Mouse (Mus musculus) spleen, postnatal 10 days (tissue): Measurements from ENCODE around the gene Entpd7.

ENCODE experiments used
- DNase-seq, 2 experiments: peaks; one replicate each; pipeline ENCODE4 v3.0.0; 2021 to 2022; ENCODE audit warnings: low spot score in 2 of 2

Gene Entpd7

GRCm38 (mm10) chr19:43674730-43675524 lies 14.5 kb upstream of the Entpd7 start, which contains the start of gene Slc25a28:
Slc25a28 (minus strand) TSS chr19:43674881.
- DNase-seq = peak; percentile 96 to 99

GRCm38 (mm10) chr19:43675525-43676400 lies 13.7 kb upstream of the Entpd7 start:
- DNase-seq = peak in 1 of 2 experiments; percentile 68

- DNase-seq = no peak
Observed at GRCm38 (mm10) chr19:43678467-43679003, 10.9 kb upstream of the Entpd7 start.

GRCm38 (mm10) chr19:43679474-43679981 lies 9.9 kb upstream of the Entpd7 start:
- DNase-seq = no peak

- DNase-seq = no peak
Observed at GRCm38 (mm10) chr19:43681541-43681940, 7.9 kb upstream of the Entpd7 start.

GRCm38 (mm10) chr19:43692815-43693214 lies 3.3 kb downstream of the Entpd7 start:
- DNase-seq = no peak

GRCm38 (mm10) chr19:43695514-43695964 lies 6.1 kb downstream of the Entpd7 start:
- DNase-seq = no peak

- DNase-seq = no peak
Observed at GRCm38 (mm10) chr19:43697666-43698370, 8.3 kb downstream of the Entpd7 start.

- no peak for DNase-seq
Observed at GRCm38 (mm10) chr19:43699021-43699762, 9.7 kb downstream of the Entpd7 start.

- DNase-seq = no peak
Observed at GRCm38 (mm10) chr19:43699763-43700155, 10.3 kb downstream of the Entpd7 start.

GRCm38 (mm10) chr19:43704211-43704610 lies 14.7 kb downstream of the Entpd7 start:
- no peak for DNase-seq

GRCm38 (mm10) chr19:43704787-43705497 lies 15.5 kb downstream of the Entpd7 start:
- no peak for DNase-seq

- no peak for DNase-seq
Observed at GRCm38 (mm10) chr19:43708206-43708605, 18.7 kb downstream of the Entpd7 start.

GRCm38 (mm10) chr19:43709317-43709716 lies 19.8 kb downstream of the Entpd7 start:
- no peak for DNase-seq

GRCm38 (mm10) chr19:43711159-43711916 lies 21.9 kb downstream of the Entpd7 start:
- DNase-seq = peak; percentile 34 to 40

GRCm38 (mm10) chr19:43711971-43712370 lies 22.5 kb downstream of the Entpd7 start:
- no peak for DNase-seq

- DNase-seq = no peak
Observed at GRCm38 (mm10) chr19:43720061-43720460, 30.6 kb downstream of the Entpd7 start.

- no peak for DNase-seq
Observed at GRCm38 (mm10) chr19:43722891-43723290, 33.4 kb downstream of the Entpd7 start.

GRCm38 (mm10) chr19:43723501-43723900 lies 34.0 kb downstream of the Entpd7 start:
- no peak for DNase-seq
